Mouse (Mus musculus): ENCODE measurements around the gene Sec16b. TPM values are rescaled to one million over a fixed set of nuclear protein-coding genes. Genes with fewer than 3 reads are reported as not detected.

Sec16b gene
- polyA plus RNA-seq, 1 experiment: not detected

DNA sequence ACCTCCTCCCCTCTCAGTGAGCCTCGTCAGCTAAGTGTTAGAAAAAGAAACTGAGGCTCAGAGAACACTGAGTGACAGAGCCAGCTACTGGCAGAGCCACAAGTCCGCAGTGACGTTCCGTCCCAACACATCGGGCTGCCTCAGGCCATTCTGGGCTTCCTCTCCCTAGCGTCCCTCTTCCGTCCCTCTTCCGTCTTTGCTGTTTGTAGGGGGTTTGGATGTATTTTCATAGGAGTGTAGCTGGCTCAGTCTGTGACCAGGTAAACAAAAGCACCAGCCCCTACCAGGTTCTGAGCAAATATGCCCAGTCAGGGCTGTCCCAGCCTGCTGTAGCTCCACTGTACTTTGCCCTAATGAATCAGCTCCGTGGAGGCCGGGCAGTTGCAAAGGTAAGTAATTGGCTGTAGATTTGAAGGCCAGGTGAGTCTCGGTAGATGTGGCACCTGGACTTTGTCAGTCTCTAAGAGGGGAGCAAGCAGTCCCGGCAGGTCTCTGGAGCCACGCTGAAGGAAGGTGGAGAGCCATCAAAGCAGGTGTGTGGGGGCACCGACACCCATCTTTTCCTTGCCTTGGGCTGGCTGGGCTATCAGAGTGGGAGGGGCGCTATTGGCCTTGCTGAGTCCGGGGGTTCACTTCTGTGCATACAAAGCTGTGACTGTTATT is 19.3 kb downstream of the Sec16b start:
- Histone ChIP-seq H3K4me3 (replicated peaks) (no peak overlapping the region), H3K4me1 (no peaks in the 10 kb centered on the region), H3K27me3 (replicated peaks) (peaks cover 2% of the 10 kb centered on the region), H3K9me3 (no peaks in the 10 kb centered on the region), H3K36me3 (replicated peaks; ENCODE audit: low read length) (no peaks in the 10 kb centered on the region)
- TF ChIP-seq FLI1 (IDR thresholded peaks at IDR 0.05; ENCODE audit: low read length) (no peak), GATA1 (IDR thresholded peaks at IDR 0.05; ENCODE audit: borderline replicate concordance, low read length) (no peak)

DNA sequence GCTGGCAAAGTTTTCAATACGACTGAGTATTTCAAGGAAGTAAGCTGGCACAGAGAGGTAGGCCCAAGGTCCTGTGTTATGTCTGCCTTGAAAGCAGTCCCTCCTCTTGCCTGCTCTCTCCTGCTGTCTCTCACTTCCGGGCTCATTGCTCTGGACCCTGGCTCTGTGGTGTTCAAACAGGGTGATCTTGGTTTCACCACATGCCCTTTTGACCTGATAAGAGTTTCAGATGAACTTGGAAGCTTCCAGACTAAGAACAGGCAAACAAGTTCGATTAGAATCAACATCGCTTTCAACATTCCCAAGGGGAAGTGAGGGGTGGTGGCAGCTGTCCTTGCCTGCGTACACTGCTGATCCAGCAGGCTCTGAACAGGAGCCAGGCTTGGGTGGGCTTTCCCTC is 20.1 kb downstream of the Sec16b start:
- H3K36me3 ChIP-seq (replicated peaks; ENCODE audit: low read length): no peaks in the 10 kb centered on the region
- TF ChIP-seq GATA1 (IDR thresholded peaks at IDR 0.05; ENCODE audit: borderline replicate concordance, low read length): no peak
- no peak for TF ChIP-seq FLI1 (IDR thresholded peaks at IDR 0.05; ENCODE audit: low read length)
- no peak overlapping the region for H3K4me3 ChIP-seq (replicated peaks)

DNA sequence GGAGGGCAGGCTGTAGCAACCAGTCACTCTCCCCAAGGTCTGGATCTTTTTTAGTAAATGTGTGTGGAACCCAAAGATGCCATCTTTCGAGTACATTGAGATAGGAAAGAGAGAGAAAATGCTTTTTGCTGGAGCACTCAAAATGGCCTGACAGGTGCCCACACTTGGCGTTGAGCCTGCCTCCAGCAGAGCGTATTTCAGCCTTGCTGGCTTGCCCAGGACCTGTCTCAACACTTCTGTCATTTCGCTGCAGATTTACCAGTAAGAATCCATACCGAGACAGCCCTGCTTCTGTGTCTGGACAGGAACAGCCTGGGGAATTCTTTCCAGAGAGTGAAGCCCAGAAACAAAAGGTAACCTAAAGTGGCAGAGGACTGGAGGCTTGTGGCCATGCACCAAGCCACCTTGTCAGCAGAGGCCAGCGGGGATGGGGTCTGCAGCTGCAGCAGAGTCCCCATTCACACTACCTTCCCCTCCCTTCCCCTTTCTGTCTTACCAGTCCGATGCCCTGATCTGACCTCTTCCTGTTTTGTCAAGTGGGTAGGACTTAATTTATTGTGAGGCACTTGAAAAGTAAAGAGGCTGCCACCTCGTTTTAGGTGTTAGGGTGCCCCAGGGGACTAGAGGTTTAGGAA is 26.4 kb downstream of the Sec16b start:
- Histone ChIP-seq H3K4me3 (replicated peaks) (no peak overlapping the region), H3K4me1 (no peaks in the 10 kb centered on the region; the same call in 1 of the 2 replicates), H3K36me3 (replicated peaks; ENCODE audit: low read length) (no peaks in the 10 kb centered on the region), H3K27me3 (replicated peaks) (no peaks in the 10 kb centered on the region), H3K9me3 (no peaks in the 10 kb centered on the region)
- TF ChIP-seq GATA1 (IDR thresholded peaks at IDR 0.05; ENCODE audit: borderline replicate concordance, low read length) (no peak), FLI1 (IDR thresholded peaks at IDR 0.05; ENCODE audit: low read length) (no peak)

More for the DNA sequence above, 20.1 kb downstream of the Sec16b start:
- Histone ChIP-seq H3K27me3 (replicated peaks) (peaks cover 2% of the 10 kb centered on the region), H3K9me3 (no peaks in the 10 kb centered on the region), H3K4me1 (no peaks in the 10 kb centered on the region)

DNA sequence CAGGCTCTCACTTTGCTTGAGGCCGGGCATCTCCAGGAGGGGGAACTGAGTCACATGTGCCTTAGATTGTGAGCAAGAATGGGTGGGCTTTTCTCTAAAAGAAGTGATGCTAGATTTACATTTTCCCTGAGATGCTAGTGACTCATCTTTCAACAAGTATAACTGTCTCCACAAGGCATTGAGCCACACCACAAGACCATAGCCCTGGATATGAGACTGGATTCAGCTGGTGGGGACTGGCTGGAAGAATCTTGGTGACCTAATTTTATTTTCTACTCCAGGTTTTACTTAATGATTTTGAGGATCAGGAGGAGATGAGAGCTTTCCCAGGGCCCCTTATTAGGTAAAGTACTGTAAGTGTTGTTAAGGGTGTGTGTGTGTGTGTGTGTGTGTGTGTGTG is 29.0 kb downstream of the Sec16b start:
- no peak overlapping the region for H3K4me3 ChIP-seq (replicated peaks)
- TF ChIP-seq FLI1 (IDR thresholded peaks at IDR 0.05; ENCODE audit: low read length): no peak
- TF ChIP-seq GATA1 (IDR thresholded peaks at IDR 0.05; ENCODE audit: borderline replicate concordance, low read length): no peak
- H3K9me3 ChIP-seq: no peaks in the 10 kb centered on the region
- no peaks in the 10 kb centered on the region; the same call in 1 of the 2 replicates for H3K4me1 ChIP-seq
- H3K27me3 ChIP-seq (replicated peaks): no peaks in the 10 kb centered on the region
- no peaks in the 10 kb centered on the region for H3K36me3 ChIP-seq (replicated peaks; ENCODE audit: low read length)

DNA sequence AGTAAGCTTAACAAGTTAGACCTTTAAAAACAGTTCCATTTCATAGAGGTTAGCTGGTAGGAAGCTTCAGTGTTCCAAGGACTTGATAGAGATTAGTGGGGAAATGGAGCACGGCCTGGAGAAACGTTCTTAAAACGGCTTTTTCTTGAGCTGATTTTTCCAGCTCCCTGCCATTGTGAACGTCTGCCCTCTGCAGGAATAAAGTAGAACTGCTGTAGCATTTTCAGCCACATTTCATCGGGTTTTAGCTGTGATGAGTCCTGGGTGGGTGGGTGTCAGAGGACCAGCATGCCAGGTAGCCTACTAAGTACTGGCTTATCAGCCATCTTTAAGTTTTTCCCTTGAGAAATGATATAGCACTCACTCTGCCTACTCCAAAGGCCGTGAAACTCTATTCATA is 29.9 kb downstream of the Sec16b start:
- Histone ChIP-seq H3K9me3 (no peaks in the 10 kb centered on the region), H3K36me3 (replicated peaks; ENCODE audit: low read length) (no peaks in the 10 kb centered on the region), H3K27me3 (replicated peaks) (no peaks in the 10 kb centered on the region), H3K4me1 (no peaks in the 10 kb centered on the region; the same call in 1 of the 2 replicates), H3K4me3 (replicated peaks) (no peak overlapping the region)
- TF ChIP-seq FLI1 (IDR thresholded peaks at IDR 0.05; ENCODE audit: low read length) (no peak), GATA1 (IDR thresholded peaks at IDR 0.05; ENCODE audit: borderline replicate concordance, low read length) (no peak)

DNA sequence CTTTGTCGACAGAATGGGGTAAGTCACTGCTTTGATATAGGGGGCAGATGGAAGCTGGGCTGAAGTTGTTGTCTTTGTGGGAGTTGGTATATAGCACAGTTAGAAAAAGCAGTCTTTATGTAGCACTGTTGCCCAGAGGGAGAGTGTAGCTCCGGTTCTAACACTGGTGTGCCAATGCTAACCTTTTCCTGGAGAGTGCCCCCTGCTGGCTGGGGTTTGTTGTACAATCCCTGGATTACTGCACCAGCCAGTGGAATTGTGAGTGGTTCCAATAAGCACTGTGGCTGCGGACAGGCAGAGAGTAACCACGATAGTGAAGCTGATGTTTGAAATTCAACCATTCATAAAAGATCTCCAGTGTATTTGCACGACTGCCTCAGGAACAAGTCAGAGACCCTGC is 31.1 kb downstream of the Sec16b start:
- TF ChIP-seq GATA1 (IDR thresholded peaks at IDR 0.05; ENCODE audit: borderline replicate concordance, low read length) (no peak), FLI1 (IDR thresholded peaks at IDR 0.05; ENCODE audit: low read length) (no peak)
- H3K4me3 ChIP-seq (replicated peaks): no peak overlapping the region
- no peaks in the 10 kb centered on the region for H3K36me3 ChIP-seq (replicated peaks; ENCODE audit: low read length)
- no peaks in the 10 kb centered on the region; the same call in 1 of the 2 replicates for H3K4me1 ChIP-seq
- no peaks in the 10 kb centered on the region for H3K27me3 ChIP-seq (replicated peaks)
- no peaks in the 10 kb centered on the region for H3K9me3 ChIP-seq

DNA sequence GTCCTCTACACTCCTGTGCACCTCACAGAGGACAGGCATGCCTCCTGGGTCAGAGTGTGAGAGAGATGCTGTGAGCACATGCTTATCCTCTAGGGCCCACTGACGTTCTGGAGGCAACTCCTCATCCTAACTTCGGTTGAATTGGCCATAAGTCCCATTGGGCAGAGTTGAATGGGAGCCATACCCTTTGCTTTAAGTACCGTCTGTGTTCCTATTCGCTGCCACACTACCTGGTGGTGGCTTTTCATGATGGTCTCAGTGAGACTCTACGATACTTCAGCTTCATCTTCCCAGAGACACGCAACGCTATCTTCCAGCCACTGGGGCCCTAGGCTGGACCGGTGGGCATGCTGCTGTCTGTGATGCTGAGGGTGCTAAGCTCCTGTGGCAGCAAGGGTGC is 38.5 kb downstream of the Sec16b start:
- Histone ChIP-seq H3K36me3 (replicated peaks; ENCODE audit: low read length) (no peaks in the 10 kb centered on the region), H3K4me1 (no peaks in the 10 kb centered on the region)
- TF ChIP-seq GATA1 (IDR thresholded peaks at IDR 0.05; ENCODE audit: borderline replicate concordance, low read length) (no peak), FLI1 (IDR thresholded peaks at IDR 0.05; ENCODE audit: low read length) (no peak)

DNA sequence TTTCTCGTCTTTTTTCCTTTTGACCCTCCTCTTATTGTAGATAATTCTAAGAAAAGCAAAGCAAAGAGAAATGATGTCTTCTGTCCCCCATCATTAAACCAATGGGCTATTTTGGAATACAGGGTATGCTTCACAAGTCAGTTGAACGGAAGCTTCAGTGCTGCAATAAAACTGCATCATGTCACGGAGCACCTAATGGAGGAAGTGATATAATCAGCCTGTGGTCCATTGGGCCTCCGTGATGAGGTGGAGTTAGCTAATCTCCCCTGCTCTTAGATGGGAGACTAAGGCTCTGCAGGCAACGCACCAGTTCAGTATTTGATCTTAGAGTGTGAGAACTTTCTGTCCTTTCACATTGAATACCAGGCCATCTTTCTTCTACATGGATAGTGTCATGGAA is 41.1 kb downstream of the Sec16b start:
- H3K4me3 ChIP-seq (replicated peaks): no peak overlapping the region
- H3K27me3 ChIP-seq (replicated peaks): peaks cover 2% of the 10 kb centered on the region
- no peak for TF ChIP-seq GATA1 (IDR thresholded peaks at IDR 0.05; ENCODE audit: borderline replicate concordance, low read length)
- no peak for TF ChIP-seq FLI1 (IDR thresholded peaks at IDR 0.05; ENCODE audit: low read length)
- no peaks in the 10 kb centered on the region for H3K4me1 ChIP-seq
- peaks cover 8% of the 10 kb centered on the region for H3K9me3 ChIP-seq
- H3K36me3 ChIP-seq (replicated peaks; ENCODE audit: low read length): no peaks in the 10 kb centered on the region

More for the DNA sequence above, 38.5 kb downstream of the Sec16b start:
- Histone ChIP-seq H3K27me3 (replicated peaks) (peaks cover 2% of the 10 kb centered on the region), H3K9me3 (peaks cover 4% of the 10 kb centered on the region; the same call in 1 of the 2 replicates), H3K4me3 (replicated peaks) (no peak overlapping the region)

DNA sequence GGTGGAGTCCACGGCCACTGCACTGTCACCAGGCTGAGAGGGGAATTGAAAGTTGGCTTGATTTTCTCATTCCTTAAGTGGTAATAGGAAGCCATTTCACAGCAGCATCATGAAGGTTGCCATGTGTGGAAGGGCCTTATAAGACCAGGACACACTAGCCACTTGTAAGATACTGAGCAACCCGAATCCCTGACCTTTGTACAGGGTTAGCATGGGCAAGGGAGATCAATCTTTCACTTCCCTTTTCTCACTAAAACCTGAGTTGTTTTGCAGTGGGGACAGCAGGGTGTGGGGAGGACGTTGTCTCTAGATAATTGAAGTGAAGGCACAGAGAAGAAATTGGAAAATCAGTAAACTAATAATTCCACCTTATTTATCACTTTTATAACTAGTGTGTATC is 43.2 kb downstream of the Sec16b start:
- peaks cover 2% of the 10 kb centered on the region for H3K27me3 ChIP-seq (replicated peaks)
- no peak overlapping the region for H3K4me3 ChIP-seq (replicated peaks)
- H3K36me3 ChIP-seq (replicated peaks; ENCODE audit: low read length): no peaks in the 10 kb centered on the region
- no peaks in the 10 kb centered on the region for H3K4me1 ChIP-seq
- H3K9me3 ChIP-seq: peaks cover 8% of the 10 kb centered on the region
- TF ChIP-seq FLI1 (IDR thresholded peaks at IDR 0.05; ENCODE audit: low read length) (no peak), GATA1 (IDR thresholded peaks at IDR 0.05; ENCODE audit: borderline replicate concordance, low read length) (no peak)

DNA sequence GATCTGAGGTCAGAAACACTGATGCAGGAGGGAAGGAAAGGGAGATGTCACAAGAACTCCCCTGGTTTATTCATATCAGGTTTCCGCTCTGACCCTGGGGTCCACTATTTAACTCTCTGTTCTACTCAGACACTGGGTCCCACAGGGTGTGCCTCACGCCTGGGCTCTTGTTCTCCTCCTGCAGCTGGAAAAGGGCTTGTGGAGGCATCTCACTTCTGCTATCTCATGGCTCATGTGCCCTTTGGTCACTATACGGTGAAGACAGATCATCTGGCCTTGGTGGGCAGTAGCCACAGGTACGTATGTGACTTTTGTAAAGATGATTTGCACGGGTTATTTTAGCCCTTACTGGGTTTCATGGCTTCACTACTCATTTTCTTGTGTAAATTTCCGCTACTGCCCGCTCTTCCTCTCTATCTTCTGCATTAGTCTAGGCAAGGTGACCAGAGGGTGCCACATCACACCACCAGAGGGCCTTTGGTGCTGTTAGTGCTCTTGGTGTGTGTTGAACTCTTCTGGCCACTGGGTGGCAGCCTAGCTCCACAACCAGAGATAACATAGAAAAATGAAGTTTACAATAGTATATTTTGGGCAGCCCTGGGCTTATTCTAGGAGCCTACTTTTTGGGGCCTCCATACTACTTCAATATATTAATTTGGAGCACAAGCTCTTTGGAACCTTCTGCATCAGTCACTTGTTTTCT is 46.4 kb downstream of the Sec16b start:
- TF ChIP-seq GATA1 (IDR thresholded peaks at IDR 0.05; ENCODE audit: borderline replicate concordance, low read length) (no peak), FLI1 (IDR thresholded peaks at IDR 0.05; ENCODE audit: low read length) (no peak)
- H3K27me3 ChIP-seq (replicated peaks): no peaks in the 10 kb centered on the region
- H3K36me3 ChIP-seq (replicated peaks; ENCODE audit: low read length): no peaks in the 10 kb centered on the region

More for the DNA sequence above, 46.4 kb downstream of the Sec16b start:
- H3K4me1 ChIP-seq: no peaks in the 10 kb centered on the region
- no peak overlapping the region for H3K4me3 ChIP-seq (replicated peaks)
- H3K9me3 ChIP-seq: peaks cover 4% of the 10 kb centered on the region; the same call in 1 of the 2 replicates
